Mouse (Mus musculus): ENCODE measurements around the gene Slc7a15. TPM values are rescaled to one million over a fixed set of nuclear protein-coding genes. Genes with fewer than 3 reads are reported as not detected.
"Not testable (repeated sequence)": the region's sequence is repeated elsewhere in the genome, so short reads cannot be mapped to it uniquely, and the experiment has no call there.

Slc7a15 gene
- total RNA-seq, 2 experiments from 2014 or later: 0.24 TPM; not detected in 1

- not testable (repeated sequence) for DNase-seq
These were observed 39.0 kb downstream of the Slc7a15 start for GRCm38 (mm10) chr12:8559876-8560275.

- DNase-seq: no peak
These were observed 42.7 kb downstream of the Slc7a15 start for GRCm38 (mm10) chr12:8556189-8556588.

DNA sequence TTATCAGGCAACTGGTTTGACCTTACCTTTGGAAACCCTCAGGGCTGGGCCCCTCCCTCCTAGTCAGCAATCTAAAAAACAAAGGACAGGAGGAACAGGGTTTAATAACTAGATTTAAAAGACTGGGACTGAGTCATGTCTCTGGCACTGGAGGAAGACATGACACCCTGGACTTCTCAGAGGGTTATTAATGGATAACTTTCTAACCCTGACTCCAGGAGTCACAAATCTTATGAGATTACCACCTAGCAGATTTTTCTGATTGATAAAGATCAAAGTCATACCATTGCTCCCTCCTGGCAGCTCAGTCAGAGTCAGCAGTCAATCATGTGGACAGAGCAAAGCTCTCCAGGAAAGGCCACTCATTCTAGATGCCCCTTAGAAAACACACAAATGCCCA, 43.4 kb downstream of the Slc7a15 start:
- no peak for DNase-seq

- DNase-seq: peak; percentile 74
These were observed 51.5 kb downstream of the Slc7a15 start for GRCm38 (mm10) chr12:8547357-8547756.

GRCm38 (mm10) chr12:8546801-8547200, 52.1 kb downstream of the Slc7a15 start:
- DNase-seq: no peak

- no peak for DNase-seq
These were observed 53.7 kb downstream of the Slc7a15 start for GRCm38 (mm10) chr12:8545066-8545610.

DNA sequence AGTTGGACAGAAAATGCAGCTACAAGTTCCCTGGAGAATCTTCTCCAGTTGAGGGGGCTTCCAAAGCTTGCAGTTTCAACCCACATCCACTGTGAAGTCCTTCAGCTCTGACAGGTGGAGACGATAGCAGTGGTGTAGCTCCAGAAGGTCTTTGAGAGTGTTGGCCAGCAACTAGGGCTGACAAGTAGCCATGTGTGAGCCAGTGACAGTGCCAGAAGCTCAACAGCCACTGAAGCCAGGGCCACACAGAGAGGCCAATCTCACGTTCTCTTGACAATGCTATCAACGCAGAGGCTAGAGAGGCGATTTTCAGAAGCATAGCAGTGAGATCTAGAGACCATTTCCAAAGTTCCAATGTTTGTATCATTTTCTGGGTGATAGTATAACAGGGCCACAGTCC, 56.5 kb downstream of the Slc7a15 start:
- no peak for DNase-seq

- DNase-seq: no peak
These were observed 59.4 kb downstream of the Slc7a15 start for GRCm38 (mm10) chr12:8539471-8539870.

DNA sequence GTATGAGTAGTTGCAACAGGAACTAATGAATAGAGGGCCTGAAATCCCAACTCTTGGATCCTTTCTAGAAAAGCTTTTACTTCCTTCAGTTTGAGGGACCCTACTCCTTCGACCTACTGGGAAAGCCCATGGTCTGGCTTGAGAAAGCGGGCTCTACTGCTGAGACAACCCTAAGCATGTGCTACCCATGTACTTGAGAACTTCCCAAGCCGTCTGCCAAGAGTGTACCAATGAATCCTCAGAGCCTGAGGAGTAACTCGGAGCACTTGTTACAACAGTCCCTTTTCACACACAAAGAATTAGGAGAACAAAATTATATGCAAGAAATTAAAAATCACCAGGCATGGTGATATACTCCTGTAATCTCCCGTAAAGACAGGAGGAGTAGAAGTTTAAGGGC, 61.6 kb downstream of the Slc7a15 start:
- no peak for DNase-seq

DNA sequence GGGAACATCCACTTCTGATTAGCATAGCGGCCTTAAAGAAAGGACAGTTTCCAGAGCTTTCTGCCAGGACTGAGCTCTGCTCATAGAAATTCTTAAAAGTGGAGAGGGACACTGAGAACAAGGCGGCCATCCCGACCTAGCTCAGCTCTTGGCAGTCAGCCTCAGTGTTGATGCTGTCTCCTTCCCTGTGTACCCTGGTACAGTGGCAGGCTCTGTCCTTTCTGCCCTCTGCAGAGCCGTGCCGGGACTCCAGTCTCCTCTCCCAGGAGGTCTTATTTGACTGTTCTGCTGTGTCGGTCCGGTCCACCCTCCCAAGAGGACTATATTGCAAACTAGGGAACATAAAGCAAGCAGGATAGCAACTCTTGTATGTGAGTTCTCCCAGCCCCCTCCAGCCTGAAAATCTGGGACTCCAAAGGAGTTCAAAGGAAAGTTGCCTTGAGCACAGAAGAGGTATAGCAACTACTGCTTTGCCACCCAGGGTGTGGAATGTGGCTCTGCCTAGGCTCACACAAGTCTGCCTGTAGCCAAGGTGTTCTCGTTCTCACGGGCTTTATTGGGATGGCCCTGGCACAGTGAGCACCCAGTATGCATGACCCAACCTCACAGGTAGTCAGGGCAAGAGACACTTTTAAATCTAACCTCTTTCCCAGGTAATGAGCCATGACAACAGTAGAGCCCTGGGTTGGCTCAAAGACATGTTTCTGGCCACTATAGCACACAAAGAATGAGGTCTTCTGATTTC, 62.5 kb downstream of the Slc7a15 start:
- no peak for DNase-seq

- DNase-seq: no peak
These were observed 63.3 kb downstream of the Slc7a15 start for GRCm38 (mm10) chr12:8535596-8535995.

DNA sequence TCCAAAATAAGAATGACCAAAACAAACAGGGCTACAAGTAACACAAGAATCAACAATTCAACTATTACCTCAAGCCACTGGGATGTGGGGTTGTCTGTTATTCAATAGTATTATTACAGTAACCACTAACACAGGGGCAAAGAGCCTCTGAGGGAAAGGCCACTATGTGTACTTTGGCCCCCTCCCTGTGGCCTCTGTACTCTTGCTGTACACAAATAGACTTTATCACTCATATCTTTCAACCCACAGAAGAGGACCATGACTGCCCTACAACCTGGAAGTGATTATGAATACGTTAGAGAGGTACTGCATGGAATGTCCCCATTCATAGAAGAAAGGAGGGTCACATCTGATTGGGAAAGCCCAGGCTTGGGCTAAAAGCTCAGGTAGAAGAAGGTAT, 64.0 kb downstream of the Slc7a15 start:
- no peak for DNase-seq

GRCm38 (mm10) chr12:8527770-8528169, 71.1 kb downstream of the Slc7a15 start:
- DNase-seq: no peak

DNA sequence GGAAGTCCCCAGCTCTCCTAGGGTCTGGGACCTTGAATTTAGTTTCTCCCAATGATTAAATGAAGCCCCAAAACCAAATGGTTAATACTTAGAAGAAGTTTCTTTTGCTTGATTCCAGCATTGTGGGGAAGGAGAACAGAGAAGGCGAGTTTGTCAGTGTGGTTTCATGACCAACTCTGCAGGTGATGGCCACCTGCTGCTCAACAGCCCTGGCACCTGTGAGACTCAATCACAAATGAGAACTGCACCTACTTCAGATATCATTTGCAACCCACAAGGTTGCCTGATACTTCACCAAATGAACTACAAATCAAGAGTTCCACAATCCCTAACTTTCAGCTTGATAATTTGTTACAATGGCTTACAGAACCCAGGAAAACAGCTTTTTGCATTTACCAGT, 71.7 kb downstream of the Slc7a15 start:
- no peak for DNase-seq

DNA sequence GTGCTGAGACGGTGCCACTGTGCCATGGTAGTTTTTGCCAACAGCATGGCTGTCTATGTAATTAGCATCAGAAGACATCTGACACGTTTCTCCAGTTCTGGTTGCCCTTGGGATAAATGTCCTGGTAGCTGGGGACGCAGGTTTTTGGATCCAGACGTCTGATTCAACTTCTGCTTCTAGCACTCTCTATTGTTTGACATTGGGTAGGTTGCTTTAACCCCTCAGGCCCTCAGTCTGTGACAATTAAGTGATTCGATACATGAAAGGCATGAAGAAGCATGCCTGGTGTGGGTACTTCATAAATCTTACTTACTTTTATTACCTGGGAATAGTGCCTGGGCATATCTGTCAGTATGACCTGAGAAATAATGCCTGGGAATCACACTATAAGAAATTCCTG, 74.8 kb downstream of the Slc7a15 start:
- DNase-seq: no peak

DNA sequence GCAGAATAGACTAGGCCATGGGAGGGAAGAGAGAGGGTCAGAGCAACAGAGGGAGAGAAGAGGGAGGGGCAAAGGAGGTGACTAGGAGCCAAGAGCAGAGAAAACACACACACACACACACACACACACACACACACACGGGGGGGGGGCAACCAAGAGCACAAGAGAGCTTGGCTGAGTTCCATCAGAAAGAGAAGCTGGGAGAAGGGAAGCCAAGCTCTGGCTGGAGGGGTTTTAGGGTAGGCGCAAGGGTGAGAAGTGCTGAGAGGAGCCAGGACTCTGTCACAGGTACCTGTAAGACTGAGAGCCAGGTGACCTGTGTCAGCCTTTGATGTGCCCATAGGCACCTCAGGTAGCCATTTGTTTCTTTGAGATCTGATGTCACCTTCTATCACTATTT, 76.2 kb downstream of the Slc7a15 start:
- no peak for DNase-seq

- peak; percentile 56 for DNase-seq
These were observed 77.4 kb downstream of the Slc7a15 start for GRCm38 (mm10) chr12:8521375-8522047.

- no peak for DNase-seq
These were observed 79.3 kb downstream of the Slc7a15 start for GRCm38 (mm10) chr12:8519431-8520160.

- peak; percentile 18 for DNase-seq
These were observed 87.6 kb downstream of the Slc7a15 start for GRCm38 (mm10) chr12:8511037-8511882.

DNA sequence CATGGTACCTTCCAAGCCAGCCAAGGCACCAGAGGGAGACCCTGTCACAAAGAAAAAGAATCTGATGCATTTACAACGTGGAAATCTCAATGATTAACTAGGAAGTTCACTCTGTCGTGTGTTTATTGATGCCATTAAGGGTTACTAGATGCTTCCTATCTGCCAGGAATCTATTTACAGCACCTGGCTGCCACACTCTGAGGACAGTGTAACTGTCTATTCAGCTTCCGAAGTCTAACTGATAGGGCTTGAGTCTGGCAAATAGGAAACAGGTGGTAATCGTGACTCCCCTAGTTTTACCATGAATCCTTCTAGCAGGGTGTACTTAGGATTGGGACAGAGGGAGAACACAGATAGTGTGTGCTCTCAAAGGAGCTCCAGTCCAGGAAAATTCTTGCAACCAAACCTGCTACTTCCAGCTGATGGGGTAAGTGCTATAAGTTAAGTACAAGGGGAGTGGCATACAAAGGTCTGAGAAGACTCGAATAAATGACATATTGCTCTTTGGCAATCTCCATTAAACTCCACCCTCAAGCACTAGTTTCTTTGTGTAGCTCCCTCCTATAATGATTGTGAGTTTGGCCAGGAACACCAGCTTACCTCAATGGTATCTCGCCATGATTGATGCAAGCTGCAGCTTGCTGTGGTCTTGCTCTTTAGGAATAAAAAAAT, 88.4 kb downstream of the Slc7a15 start:
- DNase-seq: no peak

- no peak for DNase-seq
These were observed 89.2 kb downstream of the Slc7a15 start for GRCm38 (mm10) chr12:8509693-8510092.

Measured in adrenal gland, postnatal 10 days (tissue).